Mouse (Mus musculus): ENCODE results near the gene Olfr1420. TPM values are rescaled to one million over a fixed set of nuclear protein-coding genes. Genes with fewer than 3 reads are reported as not detected.

Gene Olfr1420
- total and polyA plus RNA-seq, 3 experiments, result not detected

DNA sequence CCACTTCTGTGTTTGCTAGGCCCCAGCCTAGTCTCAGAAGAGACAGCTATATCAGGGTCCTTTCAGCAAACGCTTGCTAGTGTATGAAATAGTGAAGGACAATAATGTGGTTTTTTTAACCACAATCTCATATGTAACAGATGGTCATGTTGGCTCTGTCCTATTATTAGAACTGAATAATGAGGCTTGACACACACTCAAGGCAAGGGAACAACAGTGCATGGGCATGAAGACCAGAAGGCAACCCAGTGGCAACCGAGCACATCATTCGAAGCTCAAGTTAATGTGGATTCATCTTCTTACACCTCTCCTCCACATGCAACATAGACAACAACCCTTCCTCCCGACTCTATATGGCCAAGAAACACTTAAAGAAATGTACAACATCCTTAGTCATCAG lies 40.0 kb upstream of the Olfr1420 start:
- dilution Hi-C loops (cut with MboI; ENCODE audit: extremely low pct_ligation_motif_present, extremely low pct_unique_long_range_greater_than_20kb, low sequenced_read_pairs) (no loop called here), in situ Hi-C loops (cut with MboI; ENCODE audit: low pct_ligation_motif_present, low pct_unique_long_range_greater_than_20kb, low sequenced_read_pairs) (no loop called here)
- DNase-seq (ENCODE audit: extremely low read depth), result no peak
- Histone ChIP-seq H3K4me1 (ENCODE audit: control insufficient read depth in 1 of 2, insufficient read depth in 2 of 2) (0 out of 4 replicates have a peak, but pooled peaks cover 0 to 2% of the 10 kb centered on the region in 2 experiments), H3K79me2 (replicated peaks; ENCODE audit: control insufficient read depth, extremely low read depth, insufficient read depth, poor library complexity, severe bottlenecking) (no peaks in the 10 kb centered on the region), H3K4me3 (replicated peaks in 1 of 3; ENCODE audit: low read depth in 2 of 3, low read length in 2 of 3, poor library complexity in 1 of 3) (no peak overlapping the region), H3K27ac (ENCODE audit: insufficient read depth, low read depth) (no peak overlapping the region), H3K9me3 (replicated peaks; ENCODE audit: low read length) (no peaks in the 10 kb centered on the region), H3K9ac (ENCODE audit: insufficient read depth, low read depth) (no peak overlapping the region), H3K36me3 (replicated peaks in 1 of 2; ENCODE audit: control insufficient read depth in 1 of 2, insufficient read depth in 1 of 2, low read length in 1 of 2) (no peaks in the 10 kb centered on the region), H3K27me3 (replicated peaks) (no peaks in the 10 kb centered on the region), H3K4me2 (ENCODE audit: insufficient read depth, low read depth, poor library complexity, severe bottlenecking) (no peak overlapping the region)
- no peak for TF ChIP-seq ZC3H11A (IDR thresholded peaks at IDR 0.05; ENCODE audit: low read depth, low read length)
- no peak for TF ChIP-seq USF1 (IDR thresholded peaks at IDR 0.05; ENCODE audit: low read depth, low read length)
- TF ChIP-seq MXI1 (IDR thresholded peaks at IDR 0.05; ENCODE audit: low read depth, low read length), result no peak
- TF ChIP-seq KAT2A (IDR thresholded peaks at IDR 0.05; ENCODE audit: insufficient replicate concordance, low read length), result no peak
- TF ChIP-seq MYC (IDR thresholded peaks at IDR 0.05; ENCODE audit: low read depth, low read length), result no peak
- no peak for TF ChIP-seq SIN3A (IDR thresholded peaks at IDR 0.05; ENCODE audit: low read length)

DNA sequence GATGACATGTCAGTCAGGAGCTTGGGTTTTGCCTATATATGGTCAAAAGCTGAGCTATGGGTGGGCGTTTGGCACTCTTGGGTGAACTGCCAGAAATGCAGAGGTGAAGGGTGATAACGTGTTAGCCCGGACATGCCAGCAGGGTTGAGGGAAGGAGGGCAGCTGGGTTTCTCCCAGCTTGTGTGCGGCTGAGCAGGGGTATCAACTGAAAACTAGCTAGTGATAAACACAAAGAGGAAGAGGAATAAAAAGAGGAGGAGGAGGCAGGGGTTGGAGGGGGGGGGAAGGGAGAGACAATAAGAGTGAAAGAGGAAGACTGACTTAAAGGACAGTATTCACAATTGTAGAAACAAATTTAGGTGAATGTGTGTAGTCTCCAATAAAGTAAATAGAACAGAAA lies 33.7 kb upstream of the Olfr1420 start:
- no peak overlapping the region for H3K27ac ChIP-seq (ENCODE audit: insufficient read depth, low read depth)
- H3K9ac ChIP-seq (ENCODE audit: insufficient read depth, low read depth), result no peak overlapping the region
- DNase-seq (ENCODE audit: extremely low read depth), result peak; percentile 2
- H3K4me1 ChIP-seq (ENCODE audit: control insufficient read depth in 1 of 2, insufficient read depth in 2 of 2), result peaks cover 3 to 16% of the 10 kb centered on the region in 2 experiments; a peak in 2 of 4 replicates
- no peaks in the 10 kb centered on the region for H3K79me2 ChIP-seq (replicated peaks; ENCODE audit: control insufficient read depth, extremely low read depth, insufficient read depth, poor library complexity, severe bottlenecking)
- no peaks in the 10 kb centered on the region for H3K27me3 ChIP-seq (replicated peaks)
- no peak overlapping the region for H3K4me3 ChIP-seq (replicated peaks in 1 of 3; ENCODE audit: low read depth in 2 of 3, low read length in 2 of 3, poor library complexity in 1 of 3)
- no peaks in the 10 kb centered on the region for H3K36me3 ChIP-seq (replicated peaks in 1 of 2; ENCODE audit: control insufficient read depth in 1 of 2, insufficient read depth in 1 of 2, low read length in 1 of 2)
- no peak overlapping the region for H3K4me2 ChIP-seq (ENCODE audit: insufficient read depth, low read depth, poor library complexity, severe bottlenecking)
- no peaks in the 10 kb centered on the region for H3K9me3 ChIP-seq (replicated peaks; ENCODE audit: low read length)
- dilution Hi-C loops (cut with MboI; ENCODE audit: extremely low pct_ligation_motif_present, extremely low pct_unique_long_range_greater_than_20kb, low sequenced_read_pairs), result no loop called here
- in situ Hi-C loops (cut with MboI; ENCODE audit: low pct_ligation_motif_present, low pct_unique_long_range_greater_than_20kb, low sequenced_read_pairs), result no loop called here
- TF ChIP-seq ETS1 (conservative IDR thresholded peaks at IDR 0.05; ENCODE audit: low read depth, low read length) (no peak), ZMIZ1 (IDR thresholded peaks at IDR 0.05; ENCODE audit: low read depth, low read length) (no peak), USF1 (IDR thresholded peaks at IDR 0.05; ENCODE audit: low read depth, low read length) (no peak), MAFK (IDR thresholded peaks at IDR 0.05; ENCODE audit: insufficient replicate concordance, low read length) (no peak), CHD2 (IDR thresholded peaks at IDR 0.05; ENCODE audit: low read length) (no peak), POLR2A (IDR thresholded peaks at IDR 0.05; ENCODE audit: low read depth, low read length) (no peak), CHD1 (IDR thresholded peaks at IDR 0.05; ENCODE audit: low read depth, low read length) (no peak), SMC3 (IDR thresholded peaks at IDR 0.05; ENCODE audit: low read depth, low read length) (no peak), MYC (IDR thresholded peaks at IDR 0.05; ENCODE audit: low read depth, low read length) (no peak), GABPA (IDR thresholded peaks at IDR 0.05; ENCODE audit: insufficient replicate concordance, low read depth, low read length) (no peak), ZNF384 (IDR thresholded peaks at IDR 0.05; ENCODE audit: low read depth, low read length) (no peak), RAD21 (IDR thresholded peaks at IDR 0.05; ENCODE audit: low read depth, low read length) (no peak), JUN (IDR thresholded peaks at IDR 0.05; ENCODE audit: insufficient read depth, low read depth, low read length) (no peak), POLR2AphosphoS2 (IDR thresholded peaks at IDR 0.05; ENCODE audit: low read depth, low read length) (no peak), HCFC1 (IDR thresholded peaks at IDR 0.05; ENCODE audit: low read depth, low read length) (no peak), MAX (IDR thresholded peaks at IDR 0.05; ENCODE audit: low read length) (no peak), SIN3A (IDR thresholded peaks at IDR 0.05; ENCODE audit: low read length) (no peak), NRF1 (IDR thresholded peaks at IDR 0.05; ENCODE audit: low read depth, low read length) (no peak), ZC3H11A (IDR thresholded peaks at IDR 0.05; ENCODE audit: low read depth, low read length) (no peak), ELF1 (IDR thresholded peaks at IDR 0.05; ENCODE audit: low read depth, low read length) (no peak)

Data from CH12.LX (cell line).